Mouse (Mus musculus): ENCODE measurements around the gene Abcf1. TPM values are rescaled to one million over a fixed set of nuclear protein-coding genes. Genes with fewer than 3 reads are reported as not detected.

The Abcf1 gene
- polyA plus RNA-seq, 1 experiment from 2014 or later: 122 TPM

- ATAC-seq (replicated peaks; ENCODE audit: low FRiP score) (no peak), DNase-seq (ENCODE audit: low spot score) (no peak)
- H3K4me2 ChIP-seq (ENCODE audit: low read depth, low read length, severe bottlenecking): no peak overlapping the region
- WGBS: 89% methylated on average over 4 of the region's 4 CpGs
- H3K4me3 ChIP-seq (ENCODE audit: low read depth, low read length): no peak overlapping the region
- no peaks in the 10 kb centered on the region for H3K27me3 ChIP-seq (ENCODE audit: control insufficient read depth, insufficient read depth, low read length)
- 0 out of 2 replicates have a peak, but pooled peaks cover 2% of the 10 kb centered on the region for H3K4me1 ChIP-seq (replicated peaks; ENCODE audit: control insufficient read depth, insufficient read depth, low read length)
- H3K9ac ChIP-seq (ENCODE audit: low read length): no peak overlapping the region
- no peak overlapping the region for H3K27ac ChIP-seq (ENCODE audit: low read depth, low read length)
- no peaks in the 10 kb centered on the region for H3K36me3 ChIP-seq (ENCODE audit: control insufficient read depth, insufficient read depth, low read length)
- no peaks in the 10 kb centered on the region for H3K9me3 ChIP-seq (ENCODE audit: control insufficient read depth, low read length)
Observed at GRCm38 (mm10) chr17:36000349-36000748, 30.8 kb upstream of the Abcf1 start.

- Histone ChIP-seq H3K4me2 (ENCODE audit: low read depth, low read length, severe bottlenecking) (no peak overlapping the region), H3K9me3 (ENCODE audit: control insufficient read depth, low read length) (no peaks in the 10 kb centered on the region), H3K4me3 (ENCODE audit: low read depth, low read length) (no peak overlapping the region), H3K9ac (ENCODE audit: low read length) (no peak overlapping the region), H3K36me3 (ENCODE audit: control insufficient read depth, insufficient read depth, low read length) (no peaks in the 10 kb centered on the region), H3K27ac (ENCODE audit: low read depth, low read length) (no peak overlapping the region), H3K4me1 (replicated peaks; ENCODE audit: control insufficient read depth, insufficient read depth, low read length) (0 out of 2 replicates have a peak, but pooled peaks cover 3% of the 10 kb centered on the region), H3K27me3 (ENCODE audit: control insufficient read depth, insufficient read depth, low read length) (no peaks in the 10 kb centered on the region)
- 91% methylated on average over 7 of the region's 7 CpGs for WGBS
- ATAC-seq (replicated peaks; ENCODE audit: low FRiP score) (no peak), DNase-seq (ENCODE audit: low spot score) (no peak)
Observed at GRCm38 (mm10) chr17:35999356-35999755, 29.8 kb upstream of the Abcf1 start.

GRCm38 (mm10) chr17:35998545-35999305 is 29.2 kb upstream of the Abcf1 start:
- no peak overlapping the region for H3K4me3 ChIP-seq (ENCODE audit: low read depth, low read length)
- ATAC-seq (replicated peaks; ENCODE audit: low FRiP score): no peak

GRCm38 (mm10) chr17:35997713-35998510 is 28.4 kb upstream of the Abcf1 start:
- no peak for DNase-seq (ENCODE audit: low spot score)
- H3K4me3 ChIP-seq (ENCODE audit: low read depth, low read length): no peak overlapping the region
- H3K9ac ChIP-seq (ENCODE audit: low read length): no peak overlapping the region
- no peak overlapping the region for H3K4me2 ChIP-seq (ENCODE audit: low read depth, low read length, severe bottlenecking)
- H3K4me1 ChIP-seq (replicated peaks; ENCODE audit: control insufficient read depth, insufficient read depth, low read length): 0 out of 2 replicates have a peak, but pooled peaks cover 3% of the 10 kb centered on the region
- WGBS: 47% methylated on average over 12 of the region's 12 CpGs
- no peak overlapping the region for H3K27ac ChIP-seq (ENCODE audit: low read depth, low read length)
- no peak for ATAC-seq (replicated peaks; ENCODE audit: low FRiP score)
- H3K36me3 ChIP-seq (ENCODE audit: control insufficient read depth, insufficient read depth, low read length): no peaks in the 10 kb centered on the region
- no peaks in the 10 kb centered on the region for H3K9me3 ChIP-seq (ENCODE audit: control insufficient read depth, low read length)
- no peaks in the 10 kb centered on the region for H3K27me3 ChIP-seq (ENCODE audit: control insufficient read depth, insufficient read depth, low read length)

More at GRCm38 (mm10) chr17:35998545-35999305, 29.2 kb upstream of the Abcf1 start:
- no peak for DNase-seq (ENCODE audit: low spot score)
- H3K9me3 ChIP-seq (ENCODE audit: control insufficient read depth, low read length): no peaks in the 10 kb centered on the region
- no peak overlapping the region for H3K9ac ChIP-seq (ENCODE audit: low read length)
- H3K36me3 ChIP-seq (ENCODE audit: control insufficient read depth, insufficient read depth, low read length): no peaks in the 10 kb centered on the region
- WGBS: 92% methylated on average over 6 of the region's 6 CpGs
- H3K27ac ChIP-seq (ENCODE audit: low read depth, low read length): no peak overlapping the region
- H3K4me2 ChIP-seq (ENCODE audit: low read depth, low read length, severe bottlenecking): no peak overlapping the region
- H3K4me1 ChIP-seq (replicated peaks; ENCODE audit: control insufficient read depth, insufficient read depth, low read length): 0 out of 2 replicates have a peak, but pooled peaks cover 3% of the 10 kb centered on the region
- H3K27me3 ChIP-seq (ENCODE audit: control insufficient read depth, insufficient read depth, low read length): no peaks in the 10 kb centered on the region

- DNase-seq (ENCODE audit: low spot score): peak; percentile 94
- no peak overlapping the region for H3K9ac ChIP-seq (ENCODE audit: low read length)
- H3K27ac ChIP-seq (ENCODE audit: low read depth, low read length): no peak overlapping the region
- no peak overlapping the region for H3K4me3 ChIP-seq (ENCODE audit: low read depth, low read length)
- peak; percentile 74 for ATAC-seq (replicated peaks; ENCODE audit: low FRiP score)
- 0 out of 2 replicates have a peak, but pooled peaks cover 3% of the 10 kb centered on the region for H3K4me1 ChIP-seq (replicated peaks; ENCODE audit: control insufficient read depth, insufficient read depth, low read length)
- 5% methylated on average over 11 of the region's 11 CpGs for WGBS
- H3K9me3 ChIP-seq (ENCODE audit: control insufficient read depth, low read length): no peaks in the 10 kb centered on the region
- H3K4me2 ChIP-seq (ENCODE audit: low read depth, low read length, severe bottlenecking): no peak overlapping the region
- no peaks in the 10 kb centered on the region for H3K36me3 ChIP-seq (ENCODE audit: control insufficient read depth, insufficient read depth, low read length)
- no peaks in the 10 kb centered on the region for H3K27me3 ChIP-seq (ENCODE audit: control insufficient read depth, insufficient read depth, low read length)
Observed at GRCm38 (mm10) chr17:35996949-35997348, 27.4 kb upstream of the Abcf1 start.

- H3K27ac ChIP-seq (ENCODE audit: low read depth, low read length): no peak overlapping the region
- no peak for ATAC-seq (replicated peaks; ENCODE audit: low FRiP score)
- H3K9me3 ChIP-seq (ENCODE audit: control insufficient read depth, low read length): no peaks in the 10 kb centered on the region
- peak overlapping the region; percentile 47 for H3K4me2 ChIP-seq (ENCODE audit: low read depth, low read length, severe bottlenecking)
- 0 out of 2 replicates have a peak, but pooled peaks cover 3% of the 10 kb centered on the region for H3K4me1 ChIP-seq (replicated peaks; ENCODE audit: control insufficient read depth, insufficient read depth, low read length)
- DNase-seq (ENCODE audit: low spot score): no peak
- H3K27me3 ChIP-seq (ENCODE audit: control insufficient read depth, insufficient read depth, low read length): no peaks in the 10 kb centered on the region
- no peaks in the 10 kb centered on the region for H3K36me3 ChIP-seq (ENCODE audit: control insufficient read depth, insufficient read depth, low read length)
- peak overlapping the region; percentile 45 for H3K4me3 ChIP-seq (ENCODE audit: low read depth, low read length)
- H3K9ac ChIP-seq (ENCODE audit: low read length): peak overlapping the region; percentile 54
- under 1% methylated on average over 14 of the region's 14 CpGs for WGBS
Observed at GRCm38 (mm10) chr17:35994879-35995240, 25.3 kb upstream of the Abcf1 start.

GRCm38 (mm10) chr17:35994175-35994878 is 24.8 kb upstream of the Abcf1 start:
- Histone ChIP-seq H3K9ac (ENCODE audit: low read length) (peak overlapping the region; percentile 54), H3K4me3 (ENCODE audit: low read depth, low read length) (peak overlapping the region; percentile 45), H3K9me3 (ENCODE audit: control insufficient read depth, low read length) (no peaks in the 10 kb centered on the region), H3K4me1 (replicated peaks; ENCODE audit: control insufficient read depth, insufficient read depth, low read length) (0 out of 2 replicates have a peak, but pooled peaks cover 3% of the 10 kb centered on the region), H3K36me3 (ENCODE audit: control insufficient read depth, insufficient read depth, low read length) (no peaks in the 10 kb centered on the region), H3K27ac (ENCODE audit: low read depth, low read length) (no peak overlapping the region), H3K27me3 (ENCODE audit: control insufficient read depth, insufficient read depth, low read length) (no peaks in the 10 kb centered on the region), H3K4me2 (ENCODE audit: low read depth, low read length, severe bottlenecking) (peak overlapping the region; percentile 47)
- ATAC-seq (replicated peaks; ENCODE audit: low FRiP score) (peak; percentile 72), DNase-seq (ENCODE audit: low spot score) (peak; percentile 85)
- WGBS: 3% methylated on average over 31 of the region's 31 CpGs

- Histone ChIP-seq H3K27me3 (ENCODE audit: control insufficient read depth, insufficient read depth, low read length) (no peaks in the 10 kb centered on the region), H3K27ac (ENCODE audit: low read depth, low read length) (no peak overlapping the region), H3K4me2 (ENCODE audit: low read depth, low read length, severe bottlenecking) (peak overlapping the region; percentile 39; the same call in 1 of the 2 replicates), H3K9ac (ENCODE audit: low read length) (no peak overlapping the region), H3K4me1 (replicated peaks; ENCODE audit: control insufficient read depth, insufficient read depth, low read length) (0 out of 2 replicates have a peak, but pooled peaks cover 3% of the 10 kb centered on the region), H3K9me3 (ENCODE audit: control insufficient read depth, low read length) (no peaks in the 10 kb centered on the region), H3K36me3 (ENCODE audit: control insufficient read depth, insufficient read depth, low read length) (no peaks in the 10 kb centered on the region; the same call in 1 of the 2 replicates), H3K4me3 (ENCODE audit: low read depth, low read length) (no peak overlapping the region)
- peak; percentile 92 for DNase-seq (ENCODE audit: low spot score)
- peak; percentile 75 for ATAC-seq (replicated peaks; ENCODE audit: low FRiP score)
- WGBS: 9% methylated on average over 17 of the region's 17 CpGs
Observed at GRCm38 (mm10) chr17:35993675-35994074, 24.1 kb upstream of the Abcf1 start.

Data from forebrain, embryonic 11.5 days (tissue).